Mouse (Mus musculus) midbrain, postnatal 0 days (tissue): ENCODE measurements at regions not wholly inside any gene's neighbourhood (a gene's known extent, or its start where the extent isn't known, plus 50 kb on each side); places are given as distances from the start of the nearest gene placed in this dataset.

Source experiments
- ATAC-seq: fragments of 200-750 bp; cut with Nextera tagmentation; 2 replicates; pipeline ENCODE4 v1.8.0; 2017; ENCODE audit warnings: moderate number of reproducible peaks, mild to moderate bottlenecking, moderate TSS enrichment, moderate library complexity; ENCODE audit not compliant: low FRiP score
- DNase-seq: peaks from one replicate; pipeline ENCODE4 v3.0.0-alpha.2; 2015; ENCODE audit warnings: low spot score
- H3K27ac ChIP-seq: fragments of 300-500 bp; sonication (generic); 2 replicates; pipeline ENCODE4 v1.5.1; 2014; ENCODE audit warnings: low read depth, mild to moderate bottlenecking, low read length, mixed read lengths
- H3K27me3 ChIP-seq: fragments of 300-500 bp; sonication (generic); 2 replicates; pipeline ENCODE4 v1.6.1; 2014; ENCODE audit warnings: low read length, control low read depth, mixed read lengths; ENCODE audit not compliant: insufficient read depth
- H3K36me3 ChIP-seq: fragments of 300-500 bp; sonication (generic); 2 replicates; pipeline ENCODE4 v1.6.1; 2014; ENCODE audit warnings: low read length, control low read depth, mixed read lengths; ENCODE audit not compliant: insufficient read depth
- H3K4me1 ChIP-seq: fragments of 300-500 bp; sonication (generic); 2 replicates; pipeline ENCODE4 v1.6.1; 2014; ENCODE audit warnings: mild to moderate bottlenecking, control low read depth, antibody characterized with exemption, low read length, mixed read lengths; ENCODE audit not compliant: insufficient read depth
- H3K4me2 ChIP-seq: fragments of 300-500 bp; sonication (generic); 2 replicates; pipeline ENCODE4 v1.6.1; 2014; ENCODE audit warnings: low read depth, mild to moderate bottlenecking, low read length, mixed read lengths; ENCODE audit not compliant: poor library complexity, severe bottlenecking
- H3K4me3 ChIP-seq: fragments of 300-500 bp; sonication (generic); 2 replicates; pipeline ENCODE4 v1.5.1; 2014; ENCODE audit warnings: low read depth, mild to moderate bottlenecking, low read length, moderate library complexity
- H3K9ac ChIP-seq: fragments of 300-500 bp; sonication (generic); replicated peaks from 2 replicates; pipeline ENCODE4 v1.6.1; 2014; ENCODE audit warnings: mild to moderate bottlenecking, low read length, moderate library complexity, mixed read lengths; ENCODE audit not compliant: poor library complexity, severe bottlenecking
- H3K9me3 ChIP-seq: fragments of 300-500 bp; sonication (generic); 2 replicates; pipeline ENCODE4 v1.6.1; 2016; ENCODE audit warnings: low read length, control low read depth
- CTCF ChIP-seq: IDR thresholded peaks from 2 replicates; pipeline ENCODE4 v1.5.1; 2016; ENCODE audit warnings: antibody characterized with exemption, mild to moderate bottlenecking
- WGBS: fragments of 180-500 bp; shearing (Covaris S2); extraction: QIAGEN DNeasy Blood & Tissue Kit; methylation state at CpG from one replicate; pipeline ENCODE4 v1.1.7; 2014; 5-methylcytosine and 5-hydroxymethylcytosine counted together

DNA sequence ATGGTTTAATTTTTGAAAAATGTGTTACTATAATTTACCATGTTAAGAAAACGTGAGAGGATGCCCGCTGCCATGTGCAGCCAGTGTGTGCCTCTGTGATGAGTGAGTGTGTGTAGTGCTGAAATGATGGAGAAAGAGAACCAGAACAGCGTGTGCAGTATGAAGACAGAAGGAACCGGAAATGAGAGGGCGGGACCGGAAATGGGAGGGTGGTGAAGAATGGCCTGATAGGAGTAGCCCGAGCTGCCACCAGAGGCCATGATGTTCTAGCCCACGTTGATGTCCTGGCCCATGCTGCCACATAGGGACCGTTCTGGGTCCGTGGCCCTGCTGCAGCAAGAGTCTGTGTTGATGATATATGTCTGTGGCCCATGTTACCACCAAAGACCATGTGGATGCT lies 57.8 kb upstream of the Anapc15-ps start:
- Histone ChIP-seq H3K27ac (no peak overlapping the region), H3K27me3 (no peaks in the 10 kb centered on the region), H3K9me3 (no peaks in the 10 kb centered on the region), H3K36me3 (no peaks in the 10 kb centered on the region), H3K9ac (no peak overlapping the region), H3K4me2 (no peak overlapping the region), H3K4me1 (no peaks in the 10 kb centered on the region), H3K4me3 (no peak overlapping the region)
- no peak for DNase-seq
- ATAC-seq, result no peak
- WGBS, result 95% methylated on average over 10 of the region's 10 CpGs
- TF ChIP-seq CTCF, result no peak

GRCm38 (mm10) chr10:95729890-95730289 lies 56.6 kb upstream of the Anapc15-ps start:
- Histone ChIP-seq H3K4me3 (no peak overlapping the region), H3K4me1 (no peaks in the 10 kb centered on the region), H3K9me3 (no peaks in the 10 kb centered on the region), H3K27ac (no peak overlapping the region), H3K4me2 (no peak overlapping the region), H3K36me3 (no peaks in the 10 kb centered on the region), H3K9ac (no peak overlapping the region), H3K27me3 (no peaks in the 10 kb centered on the region)
- TF ChIP-seq CTCF, result no peak
- WGBS, result 27% methylated on average over 9 of the region's 9 CpGs
- ATAC-seq (no peak), DNase-seq (peak; percentile 22)

- no peak overlapping the region for H3K4me2 ChIP-seq
- H3K27ac ChIP-seq, result no peak overlapping the region
- TF ChIP-seq CTCF, result no peak
- no peaks in the 10 kb centered on the region for H3K27me3 ChIP-seq
- H3K9ac ChIP-seq, result no peak overlapping the region
- peak; percentile 63 for DNase-seq
- H3K36me3 ChIP-seq, result no peaks in the 10 kb centered on the region
- no peaks in the 10 kb centered on the region for H3K9me3 ChIP-seq
- no peaks in the 10 kb centered on the region for H3K4me1 ChIP-seq
- WGBS, result 43% methylated on average over 5 of the region's 5 CpGs
- ATAC-seq, result no peak
- H3K4me3 ChIP-seq, result no peak overlapping the region
Observed at GRCm38 (mm10) chr10:95725910-95726309, 52.7 kb upstream of the Anapc15-ps start.

DNA sequence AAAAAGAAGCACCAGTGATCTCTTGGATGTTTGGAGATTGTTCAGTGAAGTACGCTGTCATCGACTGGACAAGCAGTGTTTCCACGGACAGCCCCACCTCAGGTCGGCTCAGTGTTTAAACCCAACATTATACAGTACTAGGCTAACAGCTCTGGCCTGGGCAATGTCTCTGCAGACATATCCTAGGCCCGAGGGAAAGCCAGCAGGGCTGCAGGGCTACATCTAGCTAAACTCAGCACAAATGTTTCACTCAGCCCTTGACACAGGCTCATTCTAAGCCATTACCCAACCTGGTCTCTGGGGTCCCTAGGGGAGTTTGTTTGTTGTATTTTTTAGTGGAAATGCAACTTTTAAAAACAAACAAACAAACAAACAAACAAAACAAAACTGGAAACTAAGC lies 52.1 kb upstream of the Anapc15-ps start:
- H3K4me2 ChIP-seq, result no peak overlapping the region
- H3K27ac ChIP-seq, result no peak overlapping the region
- H3K9me3 ChIP-seq, result no peaks in the 10 kb centered on the region
- H3K9ac ChIP-seq, result no peak overlapping the region
- H3K4me3 ChIP-seq, result no peak overlapping the region
- ATAC-seq (no peak), DNase-seq (no peak)
- H3K4me1 ChIP-seq, result no peaks in the 10 kb centered on the region
- TF ChIP-seq CTCF, result no peak
- no peaks in the 10 kb centered on the region for H3K27me3 ChIP-seq
- 75% methylated on average over 5 of the region's 5 CpGs for WGBS
- no peaks in the 10 kb centered on the region for H3K36me3 ChIP-seq
